Mouse (Mus musculus) neural tube, embryonic 13.5 days (tissue): ENCODE results near the gene Slc7a6. TPM values are rescaled to one million over a fixed set of nuclear protein-coding genes. Genes with fewer than 3 reads are reported as not detected.

Experiments used
- polyA plus RNA-seq: library from polyadenylated mRNA; unstranded; fragments of >200 nt; fragmentation: Nextera tagmentation; extraction: Ambion mirVana; gene quantifications from 2 replicates; pipeline ENCODE4 v1.2.1, GENCODE M21; 2015

Gene Slc7a6
- polyA plus RNA-seq, 1 experiment from 2014 or later = 72.5 TPM

Other genes starting within 250 kb of the Slc7a6 start
- gene Ctrl, start 235.0 kb upstream of the Slc7a6 start, polyA plus RNA-seq = 3.1 and 3.6 TPM in 2 replicates
- gene Psmb10, start 230.4 kb upstream of the Slc7a6 start, polyA plus RNA-seq = 43.1 and 43.2 TPM in 2 replicates
- gene Lcat, start 225.5 kb upstream of the Slc7a6 start, polyA plus RNA-seq = 0.59 and 0.71 TPM in 2 replicates
- 8.7 and 11.0 TPM in 2 replicates for gene Slc12a4, start 202.8 kb upstream of the Slc7a6 start, polyA plus RNA-seq
- not detected in 2 replicates for gene Dpep3, start 189.4 kb upstream of the Slc7a6 start, polyA plus RNA-seq
- 21.5 and 23.1 TPM in 2 replicates for gene Dus2, start 177.5 kb upstream of the Slc7a6 start, polyA plus RNA-seq
- 0.24 TPM in 1 of 2 replicates, not detected in the other for gene Dpep2nb, start 162.9 kb upstream of the Slc7a6 start, polyA plus RNA-seq
- gene Ddx28, start 157.0 kb upstream of the Slc7a6 start, polyA plus RNA-seq = 20.7 and 22.2 TPM in 2 replicates
- gene Nfatc3, start 110.0 kb upstream of the Slc7a6 start, polyA plus RNA-seq = 4.1 and 4.2 TPM in 2 replicates
- 0.34 and 1.3 TPM in 2 replicates for gene Esrp2, start 31.9 kb upstream of the Slc7a6 start, polyA plus RNA-seq
- gene Pla2g15, start 18.5 kb upstream of the Slc7a6 start, polyA plus RNA-seq = 18.1 and 18.8 TPM in 2 replicates
- 37.7 and 41.7 TPM in 2 replicates for gene Slc7a6os, start 42.1 kb downstream of the Slc7a6 start, polyA plus RNA-seq
- 54.2 and 58.5 TPM in 2 replicates for gene Prmt7, start 42.1 kb downstream of the Slc7a6 start, polyA plus RNA-seq
- gene Smpd3, start 169.1 kb downstream of the Slc7a6 start, polyA plus RNA-seq = 39.4 and 40.2 TPM in 2 replicates
- 36.7 and 37.3 TPM in 2 replicates for gene Zfp90, start 246.5 kb downstream of the Slc7a6 start, polyA plus RNA-seq